Mouse (Mus musculus) small intestine, adult 2 months (tissue): ENCODE measurements around the gene Evi5. TPM values are rescaled to one million over a fixed set of nuclear protein-coding genes. Genes with fewer than 3 reads are reported as not detected.

Experiments used
- H3K27ac ChIP-seq: fragments of 200-500 bp; 2 replicates; pipeline ENCODE4 v1.5.1; 2012; ENCODE audit warnings: low read depth, low read length, control low read depth, inconsistent platforms; ENCODE audit not compliant: insufficient read depth
- H3K27me3 ChIP-seq: fragments of 200-500 bp; 2 replicates; pipeline ENCODE4 v1.6.1; 2012; ENCODE audit warnings: mild to moderate bottlenecking, moderate library complexity, low read length, inconsistent platforms; ENCODE audit not compliant: control insufficient read depth, insufficient read depth
- H3K36me3 ChIP-seq: fragments of 200-500 bp; 2 replicates; pipeline ENCODE4 v1.6.1; 2012; ENCODE audit warnings: mild to moderate bottlenecking, low read length, control low read depth, inconsistent platforms; ENCODE audit not compliant: control insufficient read depth, insufficient read depth
- H3K4me1 ChIP-seq: fragments of 200-500 bp; 2 replicates; pipeline ENCODE4 v1.6.1; 2012; ENCODE audit warnings: low read length, inconsistent platforms, mixed read lengths; ENCODE audit not compliant: control insufficient read depth, insufficient read depth, insufficient read length
- H3K4me3 ChIP-seq: fragments of 200-500 bp; 2 replicates; pipeline ENCODE4 v1.5.1; 2012; ENCODE audit warnings: low read depth, mild to moderate bottlenecking, control low read depth, inconsistent platforms, low read length, moderate library complexity
- CTCF ChIP-seq: fragments of 200-500 bp; IDR thresholded peaks from 2 replicates; pipeline ENCODE4 v1.5.1; 2012; ENCODE audit warnings: low read depth, mild to moderate bottlenecking, control low read depth, inconsistent platforms, low read length, moderate library complexity, mixed read lengths; ENCODE audit not compliant: insufficient replicate concordance, insufficient read length; ENCODE audit errors: extremely low read depth
- POLR2A ChIP-seq: fragments of 200-500 bp; IDR thresholded peaks from 2 replicates; pipeline ENCODE4 v1.6.1; 2012; ENCODE audit warnings: low read depth, mild to moderate bottlenecking, control low read depth, inconsistent platforms, low read length, moderate library complexity
- WGBS: fragments of 180-500 bp; shearing (Covaris S2); methylation state at CpG from one replicate; pipeline ENCODE4 v1.1.7; 2018; 5-methylcytosine and 5-hydroxymethylcytosine counted together
- polyA plus RNA-seq: library from polyadenylated mRNA; depleted of rRNA; stranded (reverse); fragments of >200 nt; gene quantifications from 2 replicates; pipeline ENCODE4 v1.2.3, GENCODE M21; 2012

The Evi5 gene
- polyA plus RNA-seq, 1 experiment = 8.1 TPM

- TF ChIP-seq POLR2A (no peak), CTCF (no peak)
- H3K27me3 ChIP-seq = no peaks in the 10 kb centered on the region
- H3K36me3 ChIP-seq = no peaks in the 10 kb centered on the region
- H3K4me1 ChIP-seq = peaks cover 3% of the 10 kb centered on the region; the same call in 1 of the 2 replicates
- H3K27ac ChIP-seq = no peak overlapping the region
- no peak overlapping the region for H3K4me3 ChIP-seq
- WGBS = 28% methylated on average over 6 of the region's 6 CpGs
These were observed 21.1 kb downstream of the Evi5 start for GRCm38 (mm10) chr5:107853807-107854206.

GRCm38 (mm10) chr5:107848964-107849363, 25.9 kb downstream of the Evi5 start:
- Histone ChIP-seq H3K27ac (no peak overlapping the region), H3K27me3 (no peaks in the 10 kb centered on the region), H3K36me3 (no peaks in the 10 kb centered on the region), H3K4me1 (peaks cover 3% of the 10 kb centered on the region; the same call in 1 of the 2 replicates), H3K4me3 (no peak overlapping the region)
- 90% methylated on average over 4 of the region's 4 CpGs for WGBS
- TF ChIP-seq POLR2A = no peak
- no peak for TF ChIP-seq CTCF

- WGBS = 69% methylated on average over 2 of the region's 2 CpGs
- no peaks in the 10 kb centered on the region for H3K36me3 ChIP-seq
- H3K27ac ChIP-seq = no peak overlapping the region
- H3K27me3 ChIP-seq = no peaks in the 10 kb centered on the region
- no peak overlapping the region for H3K4me3 ChIP-seq
- H3K4me1 ChIP-seq = no peaks in the 10 kb centered on the region
- TF ChIP-seq POLR2A = no peak
- TF ChIP-seq CTCF = no peak
These were observed 27.1 kb downstream of the Evi5 start for GRCm38 (mm10) chr5:107847817-107848216.

DNA sequence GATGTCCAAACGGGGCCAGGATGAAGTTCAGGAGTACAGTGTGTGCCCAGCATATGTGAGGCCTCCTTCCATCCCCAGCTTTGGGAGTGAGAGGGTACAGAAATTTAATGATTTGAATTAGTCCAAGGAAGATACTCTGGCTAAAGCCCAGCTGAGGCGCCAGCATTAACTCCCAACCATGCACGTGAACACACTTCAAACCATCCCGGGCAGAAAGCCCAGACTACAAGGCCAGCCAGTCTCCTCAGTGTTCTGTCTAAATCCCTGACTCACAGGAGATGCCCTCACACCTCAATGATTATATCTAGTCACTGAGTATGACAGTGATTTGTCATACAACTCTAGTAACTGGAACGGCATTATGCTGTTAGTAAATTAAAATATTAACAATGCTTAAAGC, 27.6 kb downstream of the Evi5 start:
- H3K27me3 ChIP-seq = no peaks in the 10 kb centered on the region
- no peak for TF ChIP-seq CTCF
- no peak for TF ChIP-seq POLR2A
- WGBS = 60% methylated on average over 5 of the region's 5 CpGs

DNA sequence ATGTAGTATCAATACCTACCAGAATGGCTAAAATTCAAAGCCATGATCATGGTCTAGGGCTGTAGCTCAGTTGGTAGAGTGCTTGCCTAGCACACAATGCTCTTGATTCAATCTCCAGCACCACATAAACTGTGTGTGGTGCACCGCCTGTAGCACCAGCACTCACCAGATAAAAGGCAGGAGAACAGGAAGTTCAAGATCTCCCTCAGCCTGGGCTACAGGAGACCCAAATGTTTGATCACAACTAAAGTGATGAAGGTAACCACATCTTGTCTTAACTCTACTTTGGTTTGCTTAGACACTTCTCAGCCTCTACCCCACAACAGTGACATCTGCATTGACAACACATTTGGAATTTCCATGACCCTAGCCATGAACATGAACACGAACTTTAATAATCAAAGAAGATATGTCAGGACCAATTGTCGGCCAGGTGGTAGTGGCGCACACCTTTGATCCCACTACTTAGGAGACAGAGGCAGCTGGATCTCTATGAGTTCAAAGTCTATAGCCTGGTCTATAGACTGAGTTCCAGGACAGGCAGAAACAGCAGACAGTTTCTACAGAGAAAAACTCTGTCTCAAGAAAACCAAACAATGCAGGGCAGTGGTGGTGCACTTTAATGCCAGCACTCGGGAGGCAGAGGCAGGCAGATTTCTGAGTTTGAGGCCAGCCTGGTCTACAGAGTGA, 34.2 kb downstream of the Evi5 start:
- 38% methylated on average over 5 of the region's 5 CpGs for WGBS
- Histone ChIP-seq H3K27me3 (no peaks in the 10 kb centered on the region), H3K27ac (no peak overlapping the region), H3K36me3 (peaks cover 4% of the 10 kb centered on the region), H3K4me1 (peaks cover 4% of the 10 kb centered on the region; the same call in 1 of the 2 replicates), H3K4me3 (no peak overlapping the region)
- TF ChIP-seq POLR2A (no peak), CTCF (no peak)

More for the DNA sequence above, 27.6 kb downstream of the Evi5 start:
- no peak overlapping the region for H3K27ac ChIP-seq
- no peaks in the 10 kb centered on the region for H3K36me3 ChIP-seq
- H3K4me1 ChIP-seq = no peaks in the 10 kb centered on the region
- no peak overlapping the region for H3K4me3 ChIP-seq

DNA sequence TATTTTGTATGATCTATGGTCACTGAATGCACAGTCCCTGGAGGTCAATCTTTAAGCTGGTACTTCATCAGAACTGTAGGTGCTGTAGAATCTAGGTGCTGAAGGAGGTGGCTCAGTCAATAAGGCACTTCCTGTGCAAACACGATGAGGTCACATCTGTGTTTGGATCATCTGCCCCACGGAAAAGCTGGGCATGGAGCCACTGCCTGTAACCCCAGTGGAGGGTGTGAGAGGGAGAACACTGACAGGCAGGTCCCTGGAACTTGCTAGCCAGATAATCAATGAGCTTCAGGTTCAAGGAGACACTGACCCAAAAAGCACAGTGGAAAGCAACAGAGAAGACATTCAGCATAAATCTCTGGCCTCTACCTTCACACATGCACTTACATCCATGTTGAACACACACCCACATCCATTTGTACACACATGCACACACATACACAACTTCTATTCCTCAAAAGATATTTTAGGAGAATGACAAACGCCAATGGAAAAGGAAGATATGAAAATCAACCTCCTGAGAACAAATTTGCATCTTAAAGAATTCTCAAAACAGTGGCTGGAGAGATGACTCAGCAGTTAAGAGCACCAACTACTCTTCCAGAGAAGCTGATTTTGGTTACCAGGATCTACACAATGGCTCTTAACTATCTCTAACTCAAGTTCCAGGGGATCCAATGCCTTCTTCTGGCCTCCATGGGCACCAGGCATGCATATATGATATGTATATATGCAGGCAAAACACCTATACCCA, 35.8 kb downstream of the Evi5 start:
- Histone ChIP-seq H3K36me3 (peaks cover 4% of the 10 kb centered on the region), H3K4me1 (peaks cover 4% of the 10 kb centered on the region; the same call in 1 of the 2 replicates), H3K27ac (no peak overlapping the region; the same call in 1 of the 2 replicates), H3K4me3 (no peak overlapping the region), H3K27me3 (no peaks in the 10 kb centered on the region)
- 18% methylated on average over 3 of the region's 3 CpGs for WGBS
- TF ChIP-seq CTCF (no peak), POLR2A (no peak)

GRCm38 (mm10) chr5:107834287-107834686, 40.6 kb downstream of the Evi5 start:
- H3K4me1 ChIP-seq = no peaks in the 10 kb centered on the region; the same call in 1 of the 2 replicates
- H3K27me3 ChIP-seq = no peaks in the 10 kb centered on the region
- TF ChIP-seq POLR2A (no peak), CTCF (no peak)
- no peak overlapping the region for H3K27ac ChIP-seq
- WGBS = 69% methylated on average over 1 of the region's 1 CpGs
- H3K36me3 ChIP-seq = no peaks in the 10 kb centered on the region
- no peak overlapping the region for H3K4me3 ChIP-seq
